Mouse (Mus musculus): ENCODE results near the gene Sp9.

GRCm38 (mm10) chr2:73279271-73280038 lies 7.7 kb downstream of the Sp9 start:
- no peak for TF ChIP-seq POLR2A (IDR thresholded peaks at IDR 0.05; ENCODE audit: borderline replicate concordance, control insufficient read depth, low read depth, low read length)
- TF ChIP-seq CTCF (IDR thresholded peaks at IDR 0.05; ENCODE audit: control insufficient read depth, insufficient read depth, low read length), result no peak
